Mouse (Mus musculus): ENCODE results near the gene Eif4a1. TPM values are rescaled to one million over a fixed set of nuclear protein-coding genes. Genes with fewer than 3 reads are reported as not detected.

Eif4a1 gene
- total and polyA plus RNA-seq, 3 experiments = 114 to 1,689 (median 634) TPM

- no peaks in the 10 kb centered on the region for H3K79me2 ChIP-seq (ENCODE audit: control insufficient read depth, insufficient read depth, low read length, poor library complexity)
- no peak for DNase-seq (ENCODE audit: low read depth, low spot score)
- H3K27ac ChIP-seq (ENCODE audit: control insufficient read depth, low read depth, low read length) = no peak overlapping the region
- H3K9ac ChIP-seq (ENCODE audit: control insufficient read depth, low read depth, low read length, poor library complexity, severe bottlenecking) = no peak overlapping the region
- H3K4me1 ChIP-seq (ENCODE audit: control insufficient read depth in 1 of 2, insufficient read depth in 2 of 2, low read length in 2 of 2) = peaks cover 0 to 5% of the 10 kb centered on the region in 2 experiments; a peak in 1 of 4 replicates
- H3K4me3 ChIP-seq (ENCODE audit: control insufficient read depth in 1 of 2, insufficient read depth in 1 of 2, low read depth in 2 of 2, low read length in 2 of 2) = no peak overlapping the region
- no peak for TF ChIP-seq BHLHE40 (IDR thresholded peaks at IDR 0.05; ENCODE audit: borderline replicate concordance, low read depth, low read length)
- no peak for TF ChIP-seq ZNF384 (IDR thresholded peaks at IDR 0.05; ENCODE audit: low read depth, low read length)
- TF ChIP-seq TBP (IDR thresholded peaks at IDR 0.05; ENCODE audit: low read depth, low read length) = no peak
- H3K36me3 ChIP-seq (ENCODE audit: control insufficient read depth in 1 of 2, insufficient read depth in 2 of 2, low read length in 2 of 2) = peaks cover 0 to 3% of the 10 kb centered on the region in 2 experiments; a peak in 1 of 4 replicates
- no peaks in the 10 kb centered on the region for H3K9me3 ChIP-seq (replicated peaks; ENCODE audit: insufficient read depth, low read length)
- no peaks in the 10 kb centered on the region for H3K27me3 ChIP-seq (ENCODE audit: control insufficient read depth in 1 of 2, insufficient read depth in 2 of 2, low read length in 2 of 2)
Measured at GRCm38 (mm10) chr11:69712954-69713672, 40.9 kb upstream of the Eif4a1 start.

GRCm38 (mm10) chr11:69711082-69711481, 38.9 kb upstream of the Eif4a1 start:
- TF ChIP-seq TCF12 (IDR thresholded peaks at IDR 0.05; ENCODE audit: low read depth, low read length) = no peak
- TF ChIP-seq MAZ (IDR thresholded peaks at IDR 0.05; ENCODE audit: low read depth, low read length) = no peak
- no peak for TF ChIP-seq GABPA (IDR thresholded peaks at IDR 0.05; ENCODE audit: low read depth, low read length)
- TF ChIP-seq BHLHE40 (IDR thresholded peaks at IDR 0.05; ENCODE audit: borderline replicate concordance, low read depth, low read length) = no peak
- TF ChIP-seq POLR2AphosphoS5 (IDR thresholded peaks at IDR 0.05; ENCODE audit: borderline replicate concordance, low read depth, low read length) = no peak
- no peak for TF ChIP-seq ZKSCAN1 (IDR thresholded peaks at IDR 0.05; ENCODE audit: low read depth, low read length)
- no peak for TF ChIP-seq RAD21 (IDR thresholded peaks at IDR 0.05; ENCODE audit: low read depth, low read length)
- TF ChIP-seq ZNF384 (IDR thresholded peaks at IDR 0.05; ENCODE audit: low read depth, low read length) = no peak
- TF ChIP-seq HCFC1 (IDR thresholded peaks at IDR 0.05; ENCODE audit: low read depth, low read length) = no peak
- TF ChIP-seq RCOR1 (IDR thresholded peaks at IDR 0.05; ENCODE audit: low read depth, low read length) = no peak
- no peak for TF ChIP-seq CTCF (IDR thresholded peaks at IDR 0.05 in 2 of 3, conservative IDR thresholded peaks at IDR 0.05 in 1 of 3; ENCODE audit: control insufficient read depth in 1 of 3, insufficient read depth in 1 of 3, low read depth in 2 of 3, low read length in 3 of 3, poor library complexity in 1 of 3, severe bottlenecking in 1 of 3)
- no peak for TF ChIP-seq MXI1 (IDR thresholded peaks at IDR 0.05; ENCODE audit: low read depth, low read length)
- TF ChIP-seq MAX (IDR thresholded peaks at IDR 0.05; ENCODE audit: low read length) = no peak
- no peak for TF ChIP-seq ZC3H11A (IDR thresholded peaks at IDR 0.05; ENCODE audit: low read depth, low read length)
- TF ChIP-seq E2F4 (IDR thresholded peaks at IDR 0.05; ENCODE audit: borderline replicate concordance, low read depth, low read length) = no peak
- no peak for TF ChIP-seq NELFE (IDR thresholded peaks at IDR 0.05; ENCODE audit: low read depth, low read length)
- no peak for DNase-seq (ENCODE audit: low read depth, low spot score)
- Histone ChIP-seq H3K36me3 (ENCODE audit: control insufficient read depth in 1 of 2, insufficient read depth in 2 of 2, low read length in 2 of 2) (peaks cover 0 to 3% of the 10 kb centered on the region in 2 experiments; a peak in 1 of 4 replicates), H3K27ac (ENCODE audit: control insufficient read depth, low read depth, low read length) (no peak overlapping the region), H3K9ac (ENCODE audit: control insufficient read depth, low read depth, low read length, poor library complexity, severe bottlenecking) (no peak overlapping the region), H3K9me3 (replicated peaks; ENCODE audit: insufficient read depth, low read length) (no peaks in the 10 kb centered on the region), H3K79me2 (ENCODE audit: control insufficient read depth, insufficient read depth, low read length, poor library complexity) (no peaks in the 10 kb centered on the region), H3K4me3 (ENCODE audit: control insufficient read depth in 1 of 2, insufficient read depth in 1 of 2, low read depth in 2 of 2, low read length in 2 of 2) (no peak overlapping the region), H3K27me3 (ENCODE audit: control insufficient read depth in 1 of 2, insufficient read depth in 2 of 2, low read length in 2 of 2) (no peaks in the 10 kb centered on the region), H3K4me1 (ENCODE audit: control insufficient read depth in 1 of 2, insufficient read depth in 2 of 2, low read length in 2 of 2) (peaks cover 0 to 4% of the 10 kb centered on the region in 2 experiments; a peak in 1 of 4 replicates)

Measured in MEL (cell line).